ENCODE assay signal across 8 mouse cellular contexts in the genomic region with DNA sequence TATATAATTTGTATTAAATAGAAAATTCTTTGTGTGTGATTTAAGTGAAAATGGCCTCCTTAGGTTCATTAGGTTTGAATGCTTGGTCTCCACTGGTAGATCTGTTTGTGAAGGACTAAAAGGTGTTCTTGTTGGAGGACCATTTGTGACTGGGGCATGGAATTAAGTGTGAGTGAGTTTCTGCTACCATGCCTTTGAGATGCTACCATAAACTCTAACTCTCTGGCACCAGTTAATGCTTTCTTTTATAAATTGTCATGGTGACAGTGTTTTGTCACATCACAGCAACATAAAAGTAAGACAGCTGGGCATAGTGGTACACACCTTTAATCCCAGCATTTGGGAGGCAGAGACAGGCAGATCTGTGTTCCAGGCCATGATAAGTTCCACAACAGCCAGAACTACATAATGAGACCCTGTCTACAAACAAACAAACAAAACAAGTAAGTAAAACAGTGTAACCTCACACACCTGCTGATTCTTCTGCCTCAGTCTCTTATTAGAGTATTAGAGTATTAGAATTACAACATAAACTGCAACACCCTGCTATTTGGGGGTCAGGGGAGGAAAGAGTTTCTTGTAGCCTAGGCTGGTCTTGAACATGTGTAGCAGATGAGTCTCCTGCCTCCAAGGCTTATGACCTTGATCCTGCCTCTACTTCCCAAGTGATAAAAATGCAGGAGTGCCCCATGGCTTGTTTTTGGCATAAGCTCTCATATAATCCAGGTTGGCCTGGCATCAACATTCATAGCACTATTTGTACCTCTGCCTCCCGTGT. TPM values are rescaled to one million over a fixed set of nuclear protein-coding genes. Genes with fewer than 3 reads are reported as not detected.
DNase-seq lines count a peak whose midpoint lies in the region; ATAC-seq and TF ChIP-seq lines count a peak whose summit lies in the region.

No protein-coding gene starts in this region.

- TF ChIP-seq POLR2A in ES-Bruce4 (IDR thresholded peaks at IDR 0.05; ENCODE audit: insufficient read depth, low read length), result no peak

- TF ChIP-seq EP300 in ES-Bruce4 (IDR thresholded peaks at IDR 0.05; ENCODE audit: insufficient read depth, low read depth, low read length), result no peak

- no peak for ATAC-seq in heart, embryonic 16.5 days (replicated peaks; ENCODE audit: extremely low read depth, insufficient read depth, low FRiP score)
- no peak for ATAC-seq in forebrain, embryonic 15.5 days (replicated peaks)
- peak; percentile 13; the same call in 1 of the 2 replicates for ATAC-seq in megakaryocyte, adult 5-6 weeks (ENCODE audit: poor library complexity, severe bottlenecking)

- no peaks in the 10 kb centered on the region for H3K27me3 ChIP-seq in heart, embryonic 16.5 days (ENCODE audit: control insufficient read depth, insufficient read depth, low read length)
- H3K27me3 ChIP-seq in ES-Bruce4 (ENCODE audit: control insufficient read depth, insufficient read depth, low read length, poor library complexity, severe bottlenecking), result no peaks in the 10 kb centered on the region
- H3K27me3 ChIP-seq in forebrain, embryonic 15.5 days, result no peaks in the 10 kb centered on the region

- peak overlapping the region; percentile 53 for H3K27ac ChIP-seq in heart, embryonic 16.5 days (ENCODE audit: low read length)
- peak overlapping the region; percentile 65 for H3K27ac ChIP-seq in ES-Bruce4 (ENCODE audit: insufficient read depth, low read length)
- H3K27ac ChIP-seq in forebrain, embryonic 15.5 days (replicated peaks), result peak overlapping the region; percentile 86

- no peak overlapping the region for H3K4me3 ChIP-seq in heart, embryonic 16.5 days (ENCODE audit: low read length)
- H3K4me3 ChIP-seq in ES-Bruce4 (ENCODE audit: low read depth, low read length), result no peak overlapping the region
- H3K4me3 ChIP-seq in forebrain, embryonic 15.5 days, result no peak overlapping the region

- H3K9ac ChIP-seq in heart, embryonic 16.5 days (ENCODE audit: low read length), result no peak overlapping the region
- H3K9ac ChIP-seq in ES-Bruce4 (ENCODE audit: low read depth, poor library complexity, severe bottlenecking), result no peak overlapping the region; the same call in 1 of the 2 replicates
- H3K9ac ChIP-seq in forebrain, embryonic 15.5 days (replicated peaks), result no peak overlapping the region

- H3K4me2 ChIP-seq in heart, embryonic 16.5 days (ENCODE audit: low read depth, low read length), result no peak overlapping the region
- H3K4me2 ChIP-seq in forebrain, embryonic 15.5 days (replicated peaks), result no peak overlapping the region

- no peak for DNase-seq in heart, adult 18-20 months
- DNase-seq in ovary, postnatal 14 days (ENCODE audit: low spot score), result no peak
- DNase-seq in layer of hippocampus, adult 11-12 months (ENCODE audit: low spot score), result no peak
- DNase-seq in testis, postnatal 14 days (ENCODE audit: low spot score), result no peak

- H3K4me1 ChIP-seq in heart, embryonic 16.5 days (ENCODE audit: control insufficient read depth, insufficient read depth, low read length), result peaks cover 10% of the 10 kb centered on the region; the same call in 1 of the 2 replicates
- H3K4me1 ChIP-seq in ES-Bruce4 (ENCODE audit: control insufficient read depth, insufficient read depth, low read length), result no peaks in the 10 kb centered on the region
- peaks cover 27% of the 10 kb centered on the region for H3K4me1 ChIP-seq in forebrain, embryonic 15.5 days

- WGBS in heart, embryonic 16.5 days, result 38% methylated on average over 1 of the region's 1 CpGs
- 58% methylated on average over 1 of the region's 1 CpGs for WGBS in forebrain, embryonic 15.5 days

- no peaks in the 10 kb centered on the region for H3K9me3 ChIP-seq in heart, embryonic 16.5 days (replicated peaks; ENCODE audit: control insufficient read depth, low read length)
- no peaks in the 10 kb centered on the region for H3K9me3 ChIP-seq in ES-Bruce4 (replicated peaks; ENCODE audit: control insufficient read depth, insufficient read depth, low read length, poor library complexity, severe bottlenecking)
- no peaks in the 10 kb centered on the region for H3K9me3 ChIP-seq in forebrain, embryonic 15.5 days

- no peak for TF ChIP-seq CTCF in ES-Bruce4 (IDR thresholded peaks at IDR 0.05; ENCODE audit: low read depth, low read length)

- no peaks in the 10 kb centered on the region for H3K36me3 ChIP-seq in heart, embryonic 16.5 days (ENCODE audit: control insufficient read depth, insufficient read depth)
- H3K36me3 ChIP-seq in ES-Bruce4 (ENCODE audit: control insufficient read depth, insufficient read depth, low read length, poor library complexity, severe bottlenecking), result no peaks in the 10 kb centered on the region
- H3K36me3 ChIP-seq in forebrain, embryonic 15.5 days, result no peaks in the 10 kb centered on the region

RNA-seq across cellular contexts. Expression of gene Tex14, which starts 22.6 kb away (rescaled TPM):
- polyA plus RNA-seq in heart, embryonic 16.5 days (2015; fragmentation: Nextera tagmentation; extraction: Ambion mirVana), result 0.06 and 0.42 TPM in 2 replicates
- under 1 TPM; 0.07 to 0.15 TPM for total RNA-seq in heart, adult 18-20 months (2021)
- polyA plus RNA-seq in ES-Bruce4 (2011; ENCODE audit: insufficient read depth, insufficient read length, low read depth, missing spikeins), result 15.9 and 17.9 TPM in 2 replicates
- polyA plus RNA-seq in forebrain, embryonic 15.5 days (2015; fragmentation: Nextera tagmentation; extraction: Ambion mirVana), result 0.31 TPM in 1 of 2 replicates, not detected in the other
- 0.13 and 0.43 TPM in 2 replicates for total RNA-seq in megakaryocyte, adult 5-6 weeks (2015)
- 0.15 and 1.1 TPM in 2 replicates for total RNA-seq in megakaryocyte, adult 5-6 weeks (2017)

RNA-seq across cellular contexts. Expression of gene Rad51c, which starts 22.7 kb away (rescaled TPM):
- 9.2 and 10.1 TPM in 2 replicates for polyA plus RNA-seq in heart, embryonic 16.5 days (2015; fragmentation: Nextera tagmentation; extraction: Ambion mirVana)
- 1 to 10 TPM; 1.8 to 1.9 TPM for total RNA-seq in heart, adult 18-20 months (2021)
- 30.9 and 31.0 TPM in 2 replicates for polyA plus RNA-seq in ES-Bruce4 (2011; ENCODE audit: insufficient read depth, insufficient read length, low read depth, missing spikeins)
- 6.6 and 7.2 TPM in 2 replicates for polyA plus RNA-seq in forebrain, embryonic 15.5 days (2015; fragmentation: Nextera tagmentation; extraction: Ambion mirVana)
- 4.6 and 4.8 TPM in 2 replicates for total RNA-seq in megakaryocyte, adult 5-6 weeks (2015)
- total RNA-seq in megakaryocyte, adult 5-6 weeks (2017), result 5.2 and 5.7 TPM in 2 replicates

Comparison
In these comparisons a context has a peak if more than half of its experiments do, and no peak if none do; other contexts are left out.
1. RNA of gene Tex14, which starts 22.6 kb away (polyA plus RNA-seq): 15.9 to 17.9 TPM in ES-Bruce4; 0.06 to 0.42 TPM in heart, embryonic 16.5 days and 0.31 TPM in forebrain, embryonic 15.5 days; every median in the first group is over 10 times any median in the second.
2. Peak in every context shown above with its lines, with median percentiles within 50 percentile points of each other: H3K27ac ChIP-seq.